Mouse (Mus musculus) stomach, embryonic 14.5 days (tissue): ENCODE data around the gene Rab35. TPM values are rescaled to one million over a fixed set of nuclear protein-coding genes. Genes with fewer than 3 reads are reported as not detected.

Experiments used
- ATAC-seq: fragments of 200-750 bp; cut with Nextera tagmentation; 2 replicates; pipeline ENCODE4 v1.8.0; 2017; ENCODE audit warnings: low read depth, moderate TSS enrichment; ENCODE audit not compliant: insufficient number of reproducible peaks, insufficient read depth, low FRiP score
- H3K27ac ChIP-seq: fragments of 300-500 bp; sonication (generic); 2 replicates; pipeline ENCODE4 v1.5.1; 2014; ENCODE audit warnings: mild to moderate bottlenecking, low read length, moderate library complexity, mixed read lengths
- H3K27me3 ChIP-seq: fragments of 300-500 bp; sonication (generic); 2 replicates; pipeline ENCODE4 v1.6.1; 2014; ENCODE audit warnings: low read length, control low read depth, mixed read lengths; ENCODE audit not compliant: control insufficient read depth, insufficient read depth
- H3K36me3 ChIP-seq: fragments of 300-500 bp; sonication (generic); 2 replicates; pipeline ENCODE4 v1.6.1; 2014; ENCODE audit warnings: mild to moderate bottlenecking, control low read depth, low read length, moderate library complexity, mixed read lengths; ENCODE audit not compliant: control insufficient read depth, insufficient read depth
- H3K4me1 ChIP-seq: fragments of 300-500 bp; sonication (generic); 2 replicates; pipeline ENCODE4 v1.6.1; 2014; ENCODE audit warnings: low read length, control low read depth, mixed read lengths; ENCODE audit not compliant: control insufficient read depth, insufficient read depth
- H3K4me2 ChIP-seq: fragments of 300-500 bp; sonication (generic); replicated peaks from 2 replicates; pipeline ENCODE4 v1.6.1; 2014; ENCODE audit warnings: low read depth, low read length, control low read depth
- H3K4me3 ChIP-seq: fragments of 300-500 bp; sonication (generic); 2 replicates; pipeline ENCODE4 v1.5.1; 2014; ENCODE audit warnings: low read depth, low read length, control low read depth
- H3K9ac ChIP-seq: fragments of 300-500 bp; sonication (generic); replicated peaks from 2 replicates; pipeline ENCODE4 v1.6.1; 2014; ENCODE audit warnings: low read depth, mild to moderate bottlenecking, control low read depth, low read length, moderate library complexity, mixed read lengths
- H3K9me3 ChIP-seq: fragments of 300-500 bp; sonication (generic); 2 replicates; pipeline ENCODE4 v1.6.1; 2016; ENCODE audit warnings: low read depth, low read length, control low read depth; ENCODE audit not compliant: control insufficient read depth
- WGBS: fragments of 180-500 bp; shearing (Covaris S2); extraction: QIAGEN DNeasy Blood & Tissue Kit; methylation state at CpG from one replicate; pipeline ENCODE4 v1.1.7; 2014; 5-methylcytosine and 5-hydroxymethylcytosine counted together
- polyA plus RNA-seq: library from polyadenylated mRNA; unstranded; fragments of >200 nt; fragmentation: Nextera tagmentation; extraction: Ambion mirVana; gene quantifications from 2 replicates; pipeline ENCODE4 v1.2.1, GENCODE M21; 2014

Rab35 gene
- polyA plus RNA-seq, 1 experiment from 2014 or later: 12.7 TPM

GRCm38 (mm10) chr5:115630291-115630690 lies 1.4 kb upstream of the Rab35 start:
- Histone ChIP-seq H3K9ac (no peak overlapping the region), H3K36me3 (no peaks in the 10 kb centered on the region), H3K4me3 (no peak overlapping the region), H3K9me3 (no peaks in the 10 kb centered on the region), H3K27me3 (no peaks in the 10 kb centered on the region), H3K4me2 (0 out of 2 replicates have a peak overlapping the region, but pooled peaks have one; percentile 81), H3K27ac (no peak overlapping the region), H3K4me1 (peaks cover 24% of the 10 kb centered on the region; the same call in 1 of the 2 replicates)
- ATAC-seq: no peak
- 52% methylated on average over 5 of the region's 5 CpGs for WGBS

DNA sequence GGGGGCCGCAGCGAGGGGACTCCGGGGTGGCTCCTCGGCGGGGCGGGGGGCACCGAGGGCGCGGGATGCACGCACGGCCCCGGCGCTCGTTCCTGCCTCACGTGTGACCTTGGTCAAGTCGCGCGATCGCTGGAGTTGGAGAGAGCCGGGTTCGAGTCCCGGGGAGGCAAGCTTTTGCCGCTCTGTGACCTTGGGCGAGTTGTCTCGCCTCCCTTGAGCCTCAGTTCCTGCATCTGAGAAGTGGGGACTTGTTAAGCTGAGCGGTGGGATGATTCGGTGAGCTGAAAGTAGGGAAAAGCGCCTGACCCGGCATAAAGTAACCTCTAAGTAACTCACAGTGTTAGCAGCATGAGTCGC lies 628 bp downstream of the Rab35 start:
- no peaks in the 10 kb centered on the region for H3K27me3 ChIP-seq
- peak overlapping the region; percentile 74 for H3K4me3 ChIP-seq
- ATAC-seq: no peak; the same call in 1 of the 2 replicates
- H3K36me3 ChIP-seq: no peaks in the 10 kb centered on the region
- H3K4me2 ChIP-seq: peak overlapping the region; percentile 84
- peak overlapping the region; percentile 90 for H3K9ac ChIP-seq
- H3K4me1 ChIP-seq: peaks cover 24% of the 10 kb centered on the region; the same call in 1 of the 2 replicates
- WGBS: 2% methylated on average over 29 of the region's 30 CpGs
- peak overlapping the region; percentile 52; the same call in 1 of the 2 replicates for H3K27ac ChIP-seq
- no peaks in the 10 kb centered on the region for H3K9me3 ChIP-seq

GRCm38 (mm10) chr5:115633060-115633459 lies 1.4 kb downstream of the Rab35 start:
- 30% methylated on average over 4 of the region's 4 CpGs for WGBS
- Histone ChIP-seq H3K27me3 (no peaks in the 10 kb centered on the region), H3K27ac (no peak overlapping the region), H3K9me3 (no peaks in the 10 kb centered on the region), H3K4me1 (peaks cover 24% of the 10 kb centered on the region; the same call in 1 of the 2 replicates), H3K4me3 (peak overlapping the region; percentile 74), H3K4me2 (peak overlapping the region; percentile 84), H3K9ac (0 out of 2 replicates have a peak overlapping the region, but pooled peaks have one; percentile 3), H3K36me3 (no peaks in the 10 kb centered on the region)
- no peak for ATAC-seq

- WGBS: 86% methylated on average over 8 of the region's 8 CpGs
- ATAC-seq: no peak
- Histone ChIP-seq H3K4me1 (peaks cover 24% of the 10 kb centered on the region; the same call in 1 of the 2 replicates), H3K27ac (no peak overlapping the region), H3K27me3 (no peaks in the 10 kb centered on the region), H3K9me3 (no peaks in the 10 kb centered on the region), H3K4me2 (no peak overlapping the region), H3K9ac (no peak overlapping the region), H3K4me3 (no peak overlapping the region), H3K36me3 (peaks cover 7% of the 10 kb centered on the region)
Measured at GRCm38 (mm10) chr5:115634046-115634445, 2.3 kb downstream of the Rab35 start.

- Histone ChIP-seq H3K4me1 (peaks cover 22% of the 10 kb centered on the region; the same call in 1 of the 2 replicates), H3K4me3 (no peak overlapping the region), H3K27me3 (no peaks in the 10 kb centered on the region), H3K9me3 (no peaks in the 10 kb centered on the region), H3K4me2 (no peak overlapping the region), H3K9ac (no peak overlapping the region), H3K36me3 (peaks cover 21% of the 10 kb centered on the region), H3K27ac (no peak overlapping the region)
- ATAC-seq: no peak
- 77% methylated on average over 6 of the region's 6 CpGs for WGBS
Measured at GRCm38 (mm10) chr5:115635536-115635935, 3.8 kb downstream of the Rab35 start.

DNA sequence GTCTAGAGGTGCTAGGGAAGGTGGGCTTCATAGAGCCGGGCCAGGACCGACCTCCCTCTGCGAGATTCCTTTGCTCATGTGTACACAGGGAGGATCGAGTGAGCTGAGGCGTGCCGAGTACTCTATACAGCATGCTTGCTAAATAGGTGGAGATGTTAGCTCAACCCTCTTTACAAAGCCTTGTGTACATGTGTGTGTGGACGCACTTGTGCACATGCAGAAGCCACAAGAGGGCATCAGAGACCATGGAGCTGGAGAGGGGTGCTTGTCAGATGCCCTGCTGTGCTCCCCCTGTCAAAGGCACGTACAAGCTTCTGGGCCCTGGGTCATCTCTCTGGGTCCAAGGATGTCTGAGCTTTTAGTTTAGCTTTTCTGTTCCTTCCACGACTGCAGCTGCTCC lies 12.5 kb downstream of the Rab35 start:
- H3K4me2 ChIP-seq: no peak overlapping the region
- H3K9me3 ChIP-seq: no peaks in the 10 kb centered on the region
- 74% methylated on average over 9 of the region's 9 CpGs for WGBS
- no peak overlapping the region for H3K27ac ChIP-seq
- no peak overlapping the region for H3K9ac ChIP-seq
- peaks cover 65% of the 10 kb centered on the region for H3K36me3 ChIP-seq
- H3K27me3 ChIP-seq: no peaks in the 10 kb centered on the region
- no peak overlapping the region for H3K4me3 ChIP-seq
- ATAC-seq: peak; percentile 43; the same call in 1 of the 2 replicates
- no peaks in the 10 kb centered on the region for H3K4me1 ChIP-seq

- Histone ChIP-seq H3K9me3 (no peaks in the 10 kb centered on the region), H3K4me1 (peaks cover 2% of the 10 kb centered on the region; the same call in 1 of the 2 replicates), H3K27ac (no peak overlapping the region), H3K9ac (no peak overlapping the region), H3K4me3 (no peak overlapping the region), H3K4me2 (no peak overlapping the region), H3K27me3 (no peaks in the 10 kb centered on the region), H3K36me3 (peaks cover 30% of the 10 kb centered on the region)
- ATAC-seq: no peak
- 78% methylated on average over 3 of the region's 3 CpGs for WGBS
Measured at GRCm38 (mm10) chr5:115648876-115649275, 17.2 kb downstream of the Rab35 start.

GRCm38 (mm10) chr5:115649699-115650098 lies 18.0 kb downstream of the Rab35 start:
- Histone ChIP-seq H3K27me3 (no peaks in the 10 kb centered on the region), H3K4me2 (no peak overlapping the region), H3K4me1 (peaks cover 2% of the 10 kb centered on the region; the same call in 1 of the 2 replicates), H3K36me3 (peaks cover 25% of the 10 kb centered on the region), H3K27ac (no peak overlapping the region), H3K9me3 (no peaks in the 10 kb centered on the region), H3K9ac (no peak overlapping the region), H3K4me3 (no peak overlapping the region)
- no peak for ATAC-seq
- WGBS: 85% methylated on average over 8 of the region's 8 CpGs

DNA sequence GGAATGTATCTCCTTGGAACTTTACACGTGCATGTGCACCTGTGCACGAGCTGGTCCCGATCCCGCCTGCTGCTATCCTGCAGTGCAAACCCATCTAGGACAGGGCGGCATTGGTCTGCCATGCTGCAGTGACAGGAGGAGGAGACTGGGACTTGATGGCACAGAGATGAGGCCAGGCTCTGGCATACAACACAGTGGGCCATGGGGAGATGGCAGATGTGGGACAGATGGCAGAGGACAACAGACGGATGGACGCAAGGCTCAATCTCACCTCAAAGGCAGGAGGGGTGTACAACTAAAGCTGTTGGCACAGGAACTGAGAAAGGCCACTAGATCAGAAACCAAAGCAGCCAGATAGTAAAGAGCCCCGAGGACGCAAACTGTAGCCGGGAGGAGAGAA lies 19.2 kb downstream of the Rab35 start:
- WGBS: 88% methylated on average over 10 of the region's 10 CpGs
- no peak overlapping the region for H3K9ac ChIP-seq
- ATAC-seq: no peak
- no peak overlapping the region for H3K4me2 ChIP-seq
- H3K27ac ChIP-seq: no peak overlapping the region
- H3K4me3 ChIP-seq: no peak overlapping the region
- H3K4me1 ChIP-seq: peaks cover 2% of the 10 kb centered on the region; the same call in 1 of the 2 replicates
- H3K36me3 ChIP-seq: peaks cover 14% of the 10 kb centered on the region; the same call in 1 of the 2 replicates
- H3K9me3 ChIP-seq: no peaks in the 10 kb centered on the region
- no peaks in the 10 kb centered on the region for H3K27me3 ChIP-seq
